Mouse (Mus musculus) heart, adult 2 months (tissue): ENCODE measurements around the gene Adprm. TPM values are rescaled to one million over a fixed set of nuclear protein-coding genes. Genes with fewer than 3 reads are reported as not detected.

ENCODE experiments used
- DNase-seq, 2 experiments: peaks; one replicate each; pipeline ENCODE4 v3.0.0; 2021
- H3K27ac ChIP-seq: fragments of 200-600 bp; 2 replicates; pipeline ENCODE4 v1.8.1; 2022
- H3K27me3 ChIP-seq: fragments of 200-500 bp; 2 replicates; pipeline ENCODE4 v1.6.1; 2012; ENCODE audit warnings: mild to moderate bottlenecking, low read length, inconsistent platforms, mixed read lengths; ENCODE audit not compliant: control insufficient read depth, insufficient read depth
- H3K36me3 ChIP-seq: fragments of 200-500 bp; 2 replicates; pipeline ENCODE4 v1.6.1; 2012; ENCODE audit warnings: low read length, inconsistent platforms; ENCODE audit not compliant: control insufficient read depth, insufficient read depth
- H3K4me1 ChIP-seq: fragments of 200-500 bp; 2 replicates; pipeline ENCODE4 v1.6.1; 2011; ENCODE audit warnings: low read length; ENCODE audit not compliant: control insufficient read depth, insufficient read depth
- H3K4me3 ChIP-seq: fragments of 200-600 bp; 2 replicates; pipeline ENCODE4 v1.8.1; 2022
- H3K79me2 ChIP-seq: fragments of 200-500 bp; replicated peaks from 2 replicates; pipeline ENCODE4 v1.6.1; 2012; ENCODE audit warnings: mild to moderate bottlenecking, inconsistent platforms, low read length, moderate library complexity, mixed read lengths; ENCODE audit not compliant: control insufficient read depth, insufficient read depth
- H3K9ac ChIP-seq: fragments of 200-500 bp; 2 replicates; pipeline ENCODE4 v1.6.1; 2012; ENCODE audit warnings: low read depth, mild to moderate bottlenecking, control low read depth, inconsistent platforms, low read length, mixed read lengths
- CTCF ChIP-seq: fragments of 200-600 bp; IDR thresholded peaks from 2 replicates; pipeline ENCODE4 v1.8.1; 2022; ENCODE audit warnings: antibody characterized with exemption, mild to moderate bottlenecking, moderate library complexity
- EP300 ChIP-seq: fragments of 200-500 bp; IDR thresholded peaks from 2 replicates; pipeline ENCODE4 v1.6.1; 2011; ENCODE audit warnings: low read depth, low read length, control low read depth; ENCODE audit not compliant: insufficient read depth
- POLR2A ChIP-seq: fragments of 200-500 bp; IDR thresholded peaks from 2 replicates; pipeline ENCODE4 v1.6.1; 2011; ENCODE audit warnings: mild to moderate bottlenecking, low read depth, low read length, control low read depth; ENCODE audit not compliant: insufficient read depth
- WGBS: fragments of 180-500 bp; shearing (Covaris S2); methylation state at CpG from one replicate; pipeline ENCODE4 v1.1.7; 2018; 5-methylcytosine and 5-hydroxymethylcytosine counted together
- intact Hi-C: fragments of 180-260 bp; cut with DNase I; formaldehyde crosslinking; loops from one replicate; pipeline ENCODE4 v1.15.1; 2025
- long read RNA-seq: library from polyadenylated mRNA; stranded (forward); transcript quantifications from one replicate; pipeline ENCODE4 v2.0.0, GENCODE M21; 2021
- polyA plus RNA-seq: library from polyadenylated mRNA; depleted of rRNA; stranded (reverse); fragments of >200 nt; gene quantifications from 2 replicates; pipeline ENCODE4 v1.2.3, GENCODE M21; 2012; rRNA removed
- total RNA-seq, 2 experiments: library from RNA; stranded (reverse); gene quantifications; 2 replicates each; pipeline ENCODE4 v1.2.3; 2021

The Adprm gene
- total RNA-seq (10 to 100 TPM; 10.8 to 14.6 TPM), polyA plus RNA-seq (9.8 and 20.6 TPM in 2 replicates)
- long read RNA-seq, transcript Adprm-201 (5 exons, 1,283 nt): major isoform, 5 of 12 reads
- long read RNA-seq, partial matches to known transcripts: 1 of 12 reads
- long read RNA-seq, other reads (novel, unspliced or antisense): 6 of 12 reads

- Histone ChIP-seq H3K4me3 (peak within 1 kb of the TSS; percentile 98), H3K9ac (peak within 1 kb of the TSS; percentile 80), H3K27ac (peak within 1 kb of the TSS; percentile 92), H3K4me1 (peaks cover 1% of the 10 kb centered on the region), H3K79me2 (peaks cover 2% of the 10 kb centered on the region; the same call in 1 of the 2 replicates), H3K27me3 (no peaks in the 10 kb centered on the region), H3K36me3 (peaks cover 8% of the 10 kb centered on the region)
- peak; percentile 68; the same call in 1 of the 2 replicates for TF ChIP-seq EP300
- peak; percentile 93 for TF ChIP-seq POLR2A
- peak; percentile 53 for TF ChIP-seq CTCF
- peak; percentile 90 to 94 for DNase-seq
- WGBS: under 1% methylated on average over 50 of the region's 50 CpGs
- intact Hi-C loops: loop anchor here (1.0 to 2.0 kb wide), 2 partner anchors 27 to 32 kb away; partner anchors contain the start of gene Tmem220
These were observed at the start of gene Adprm, which contains the start of gene Sco1 for GRCm38 (mm10) chr11:67052321-67052952. TSS of gene Adprm (minus strand) at chr11:67052594. TSS of gene Sco1 (plus strand) at chr11:67052670.

- H3K27me3 ChIP-seq: 0 out of 2 replicates have a peak, but pooled peaks cover 2% of the 10 kb centered on the region
- no peaks in the 10 kb centered on the region for H3K36me3 ChIP-seq
- H3K4me1 ChIP-seq: no peaks in the 10 kb centered on the region
- H3K4me3 ChIP-seq: no peak overlapping the region
- no peak overlapping the region for H3K27ac ChIP-seq
- no peak for TF ChIP-seq EP300
- no peak for TF ChIP-seq POLR2A
- peak; percentile 74 for TF ChIP-seq CTCF
- 21% methylated on average over 8 of the region's 8 CpGs for WGBS
- intact Hi-C loops: loop anchor here (5.0 kb wide), 1 partner anchor 79 kb away; no protein-coding TSS in a partner anchor
- no peaks in the 10 kb centered on the region for H3K79me2 ChIP-seq
- peak; percentile 23 to 53 for DNase-seq
- no peak overlapping the region for H3K9ac ChIP-seq
These were observed 49.3 kb upstream of the Adprm start for GRCm38 (mm10) chr11:67101713-67102112.

- no peaks in the 10 kb centered on the region for H3K79me2 ChIP-seq
- intact Hi-C loops: loop anchor here (5.0 kb wide), 1 partner anchor 78 kb away; no protein-coding TSS in a partner anchor
- no peak overlapping the region for H3K27ac ChIP-seq
- no peaks in the 10 kb centered on the region for H3K4me1 ChIP-seq
- H3K4me3 ChIP-seq: no peak overlapping the region
- no peak for DNase-seq
- TF ChIP-seq CTCF (peak; percentile 78), POLR2A (no peak)
- WGBS: 26% methylated on average over 6 of the region's 6 CpGs
- no peaks in the 10 kb centered on the region for H3K36me3 ChIP-seq
- 0 out of 2 replicates have a peak, but pooled peaks cover 2% of the 10 kb centered on the region for H3K27me3 ChIP-seq
- no peak overlapping the region for H3K9ac ChIP-seq
These were observed 47.8 kb upstream of the Adprm start for GRCm38 (mm10) chr11:67100169-67100568.

- TF ChIP-seq CTCF (no peak), EP300 (no peak), POLR2A (no peak)
- Histone ChIP-seq H3K27me3 (peaks cover 4% of the 10 kb centered on the region; the same call in 1 of the 2 replicates), H3K4me3 (no peak overlapping the region), H3K36me3 (no peaks in the 10 kb centered on the region), H3K79me2 (no peaks in the 10 kb centered on the region), H3K9ac (no peak overlapping the region), H3K27ac (no peak overlapping the region), H3K4me1 (no peaks in the 10 kb centered on the region)
- 90% methylated on average over 16 of the region's 16 CpGs for WGBS
- DNase-seq: no peak
- intact Hi-C loops: no loop called here
These were observed 46.8 kb upstream of the Adprm start for GRCm38 (mm10) chr11:67099241-67099640.

GRCm38 (mm10) chr11:67098427-67098826 is 46.0 kb upstream of the Adprm start:
- peaks cover 4% of the 10 kb centered on the region; the same call in 1 of the 2 replicates for H3K27me3 ChIP-seq
- no peak for DNase-seq
- H3K36me3 ChIP-seq: no peaks in the 10 kb centered on the region
- no peak overlapping the region for H3K4me3 ChIP-seq
- H3K4me1 ChIP-seq: no peaks in the 10 kb centered on the region
- 73% methylated on average over 11 of the region's 11 CpGs for WGBS
- intact Hi-C loops: no loop called here
- no peak overlapping the region for H3K9ac ChIP-seq
- TF ChIP-seq EP300: no peak
- no peak for TF ChIP-seq CTCF
- no peak for TF ChIP-seq POLR2A
- no peak overlapping the region for H3K27ac ChIP-seq
- no peaks in the 10 kb centered on the region for H3K79me2 ChIP-seq

GRCm38 (mm10) chr11:67097709-67098108 is 45.3 kb upstream of the Adprm start:
- H3K27ac ChIP-seq: no peak overlapping the region
- TF ChIP-seq POLR2A: no peak
- TF ChIP-seq CTCF: no peak
- TF ChIP-seq EP300: no peak
- peaks cover 4% of the 10 kb centered on the region; the same call in 1 of the 2 replicates for H3K27me3 ChIP-seq
- DNase-seq: no peak
- no peaks in the 10 kb centered on the region for H3K4me1 ChIP-seq
- 88% methylated on average over 10 of the region's 10 CpGs for WGBS
- no peaks in the 10 kb centered on the region for H3K36me3 ChIP-seq
- H3K4me3 ChIP-seq: no peak overlapping the region
- no peak overlapping the region for H3K9ac ChIP-seq
- intact Hi-C loops: no loop called here
- H3K79me2 ChIP-seq: no peaks in the 10 kb centered on the region
